Mouse (Mus musculus) right cerebral cortex, adult 18-20 months (tissue): ENCODE data around the gene Ggt6.
A peak's percentile ranks its signal among the peaks of the same experiment; 100 is the strongest.

Experiments
- DNase-seq: peaks from one replicate; pipeline ENCODE4 v3.0.0; 2022; ENCODE audit warnings: mixed read lengths

Ggt6 gene

DNA sequence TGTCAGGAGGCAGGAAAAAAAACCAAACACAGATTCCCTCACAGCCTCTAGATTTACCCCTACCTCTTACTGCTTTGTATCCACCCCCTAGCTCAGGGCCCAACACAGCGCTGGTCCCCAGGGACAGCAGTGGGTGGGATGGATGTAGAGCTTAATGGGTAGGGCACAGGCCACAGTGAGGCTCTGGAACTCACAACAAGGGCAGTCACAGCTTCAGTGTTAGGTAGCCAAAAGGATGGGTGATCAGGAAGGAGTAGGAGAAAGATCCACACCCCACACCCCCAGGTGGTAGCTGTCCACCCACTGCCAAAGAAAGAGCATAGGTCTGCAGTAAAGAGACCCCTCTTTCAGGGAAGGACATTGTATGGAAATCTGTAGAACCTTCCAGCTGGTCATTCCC is 42.3 kb downstream of the Ggt6 start:
- no peak for DNase-seq

DNA sequence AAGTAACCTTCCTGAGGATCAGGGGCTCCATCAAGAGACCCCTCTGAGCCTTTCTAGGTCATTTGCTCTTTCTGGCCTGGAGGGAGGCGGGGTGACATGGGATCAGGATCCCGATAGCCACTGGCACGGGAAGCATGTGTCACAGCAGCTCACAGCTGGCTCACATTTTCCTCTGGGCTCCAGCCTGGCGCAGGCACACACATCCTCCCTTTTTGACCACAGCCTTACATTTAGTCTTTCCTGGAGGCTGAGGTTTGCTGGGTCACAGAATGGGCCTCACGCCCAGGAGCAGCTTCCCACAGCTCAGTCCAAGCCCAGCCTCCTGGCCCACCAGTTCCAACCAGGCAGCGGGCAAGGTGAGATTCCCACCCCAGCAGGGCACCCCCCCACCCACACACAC is 42.9 kb downstream of the Ggt6 start:
- DNase-seq = no peak

DNA sequence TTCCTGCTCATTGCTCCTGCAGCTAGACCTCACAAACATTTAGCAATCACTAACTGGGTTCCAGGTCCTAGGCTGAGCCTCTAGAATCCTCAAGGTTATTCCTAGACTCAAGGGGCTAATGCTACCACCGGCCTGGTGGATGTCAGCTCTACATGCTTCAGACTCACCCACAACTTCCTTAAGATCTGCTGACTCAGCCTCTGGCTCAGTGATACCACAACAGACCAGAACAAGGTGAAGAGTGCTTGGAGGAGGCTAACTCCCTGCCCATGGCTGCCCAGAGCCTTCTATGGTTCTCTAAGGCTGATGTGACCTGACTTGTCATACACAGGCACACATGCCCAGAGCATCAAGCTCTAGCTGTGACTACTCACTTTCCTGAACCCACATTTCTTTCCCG is 44.2 kb downstream of the Ggt6 start:
- no peak for DNase-seq

DNA sequence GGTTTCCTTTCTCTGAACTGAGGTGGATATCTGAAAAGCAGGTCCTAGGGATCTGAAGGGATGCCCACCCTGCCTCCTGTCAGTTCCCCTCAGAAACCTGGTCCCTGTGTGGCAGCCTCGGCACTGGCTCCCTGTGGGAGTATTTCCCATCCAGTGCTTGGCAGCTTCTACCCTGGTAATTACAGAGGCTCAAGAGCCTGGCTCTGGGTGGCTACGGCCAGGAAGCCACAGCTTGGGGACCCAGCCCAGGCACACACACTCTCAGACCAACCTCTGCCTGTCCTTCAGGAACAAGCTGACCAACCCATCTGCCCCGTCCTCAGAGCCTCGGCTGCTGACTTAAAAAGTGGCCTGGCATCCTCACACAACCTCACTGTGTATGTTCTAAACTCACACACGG is 46.0 kb downstream of the Ggt6 start:
- no peak for DNase-seq

DNA sequence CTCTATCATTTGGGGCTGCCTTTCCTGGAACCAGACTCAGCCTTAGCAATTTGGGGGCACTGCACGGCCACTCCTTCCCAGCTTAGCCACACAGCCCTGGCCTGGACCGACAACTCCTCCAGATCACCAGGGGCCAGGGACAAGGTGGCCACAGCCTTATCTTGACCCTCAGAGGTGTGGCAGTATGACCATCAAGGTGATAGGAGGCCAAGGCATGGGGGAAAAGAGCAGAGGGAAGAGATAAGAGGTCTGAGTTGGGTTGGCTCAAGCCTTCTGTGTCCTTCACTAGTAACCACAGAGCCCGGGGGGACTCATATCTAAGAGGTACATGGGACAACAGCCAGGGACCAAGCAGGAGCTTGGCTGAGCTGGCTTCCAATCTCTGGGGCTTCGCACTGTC is 46.6 kb downstream of the Ggt6 start:
- no peak for DNase-seq

DNA sequence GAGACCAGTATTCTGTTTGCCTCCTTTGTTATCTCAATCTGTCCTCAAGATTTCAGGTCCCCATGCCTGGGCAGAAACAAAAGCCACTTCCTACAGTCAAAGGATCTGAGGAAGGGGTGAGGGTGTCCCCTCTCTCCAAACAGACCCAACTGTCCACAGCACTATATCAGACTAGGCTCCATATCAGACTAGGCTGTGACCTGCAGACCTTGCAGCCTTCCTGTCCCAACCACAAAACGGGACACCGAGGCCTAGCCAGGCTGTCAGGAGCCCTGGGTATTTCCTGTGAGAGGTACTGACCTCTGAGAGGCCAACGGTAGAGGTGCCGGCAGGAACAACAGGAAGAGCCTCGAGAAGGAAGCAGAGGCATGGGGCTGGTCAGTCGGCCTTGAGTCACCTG is 49.2 kb downstream of the Ggt6 start:
- no peak for DNase-seq

DNA sequence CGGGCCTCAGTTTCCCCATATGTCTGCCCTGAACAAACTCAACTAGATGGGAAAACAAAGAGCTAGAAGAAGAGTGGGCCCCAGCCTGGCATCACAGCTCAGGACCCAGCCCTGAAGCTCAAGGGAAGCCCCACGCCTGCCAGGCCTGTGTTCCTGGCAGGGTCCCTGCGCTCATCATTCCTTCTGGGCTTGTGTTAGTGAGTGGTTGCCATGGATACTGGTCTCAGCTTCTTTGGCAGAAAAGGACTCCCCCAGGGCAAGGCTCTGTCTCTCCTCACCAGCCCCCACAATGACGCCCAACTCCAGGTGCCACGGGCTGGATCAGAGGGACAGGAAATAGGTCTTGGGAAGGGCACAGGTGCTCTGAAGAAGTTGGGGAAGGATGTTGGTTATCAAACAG is 49.8 kb downstream of the Ggt6 start:
- DNase-seq = peak; percentile 46

DNA sequence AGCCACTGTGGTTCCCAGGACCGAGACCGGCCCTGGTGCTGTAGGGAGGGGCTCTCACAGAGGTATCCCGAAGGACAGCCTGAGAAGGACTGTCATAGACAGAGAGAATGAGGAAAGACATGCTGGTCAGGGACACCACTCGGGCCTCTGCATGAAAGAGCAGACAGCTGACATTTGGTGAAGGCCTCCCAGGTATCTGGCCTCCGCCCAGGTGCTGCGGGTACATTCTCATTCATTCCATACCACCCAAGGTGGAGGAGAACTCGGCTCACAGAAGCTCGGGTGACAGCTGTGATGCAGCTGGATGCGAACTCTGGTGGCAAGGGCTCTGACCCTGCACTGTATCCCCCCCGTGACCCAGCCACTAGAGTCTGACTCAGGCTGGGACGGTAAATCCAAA is 50.6 kb downstream of the Ggt6 start:
- no peak for DNase-seq

DNA sequence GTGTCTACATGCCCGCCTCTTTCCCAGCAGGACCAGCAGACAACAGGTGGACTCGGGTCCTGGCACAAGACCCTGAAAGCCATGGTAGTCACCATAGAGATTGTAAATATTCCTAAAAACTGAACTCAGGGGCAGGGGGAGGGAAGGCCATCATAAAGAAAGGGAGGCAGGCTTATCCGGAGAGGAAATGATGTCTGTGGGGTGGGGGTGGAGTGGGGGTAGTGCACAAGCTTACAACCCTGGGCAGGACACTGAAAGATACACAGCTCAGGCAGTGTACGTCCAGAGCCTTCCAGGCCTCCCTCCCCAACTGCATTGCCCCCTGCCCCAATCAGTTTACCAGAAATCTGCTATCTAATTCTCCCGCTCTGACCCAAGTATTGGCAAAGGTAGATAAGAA is 51.8 kb downstream of the Ggt6 start:
- no peak for DNase-seq

DNA sequence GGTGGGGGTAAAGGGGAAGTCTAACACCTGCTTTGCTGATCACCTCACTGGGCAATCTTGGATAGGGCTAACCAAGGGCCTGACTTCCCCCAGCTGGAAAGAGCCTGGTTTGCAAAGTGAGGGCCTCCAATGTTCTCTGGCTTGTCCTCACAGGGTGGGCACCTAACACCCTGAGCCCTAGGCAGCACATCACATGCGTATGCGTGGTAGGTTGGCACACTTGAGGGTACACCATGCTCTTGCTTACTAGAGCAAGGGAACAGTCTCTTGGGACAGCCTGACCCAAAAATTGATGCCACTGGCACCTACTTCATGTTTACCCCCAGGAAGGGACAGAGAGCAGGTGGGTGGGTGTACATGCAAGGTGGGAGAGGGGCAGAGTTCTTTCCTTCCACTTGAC is 52.4 kb downstream of the Ggt6 start:
- DNase-seq = no peak
